Mouse (Mus musculus): ENCODE data around the gene Crot. TPM values are rescaled to one million over a fixed set of nuclear protein-coding genes. Genes with fewer than 3 reads are reported as not detected.

The Crot gene
- total and polyA plus RNA-seq, 2 experiments from 2014 or later, result 16.1 to 19.1 TPM

DNA sequence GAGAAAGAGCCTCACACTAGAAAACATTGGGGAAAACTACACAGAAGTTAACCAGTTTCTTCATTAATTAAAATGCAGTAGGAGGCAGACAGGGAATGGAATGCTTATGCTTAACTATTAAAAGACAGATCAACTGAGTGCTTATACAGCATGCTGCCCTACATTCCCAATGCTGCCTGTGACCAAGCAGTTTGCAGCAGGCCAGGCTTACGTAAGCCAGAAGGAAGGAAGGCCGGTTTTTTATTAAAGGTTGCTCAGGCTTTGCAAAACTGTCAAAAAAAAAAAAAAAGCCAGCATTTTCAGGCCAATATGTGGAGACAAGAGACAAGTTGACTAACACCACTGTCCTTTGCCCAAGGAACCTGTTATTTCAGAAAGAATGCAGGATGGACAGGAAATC, 26.4 kb downstream of the Crot start:
- WGBS, result 90% methylated on average over 2 of the region's 2 CpGs
- Histone ChIP-seq H3K9ac (replicated peaks; ENCODE audit: low read length, poor library complexity, severe bottlenecking) (no peak overlapping the region), H3K4me3 (ENCODE audit: low read depth, low read length) (no peak overlapping the region), H3K4me2 (ENCODE audit: low read depth, low read length, poor library complexity, severe bottlenecking) (no peak overlapping the region), H3K27me3 (ENCODE audit: insufficient read depth, low read length) (no peaks in the 10 kb centered on the region), H3K4me1 (ENCODE audit: insufficient read depth, low read length) (no peaks in the 10 kb centered on the region), H3K9me3 (ENCODE audit: low read length) (no peaks in the 10 kb centered on the region), H3K36me3 (ENCODE audit: insufficient read depth, low read length) (peaks cover 24% of the 10 kb centered on the region), H3K27ac (ENCODE audit: low read depth, low read length) (no peak overlapping the region)
- DNase-seq (ENCODE audit: low spot score) (no peak), ATAC-seq (ENCODE audit: low FRiP score) (no peak)
- no peak for TF ChIP-seq CTCF (IDR thresholded peaks at IDR 0.05)

DNA sequence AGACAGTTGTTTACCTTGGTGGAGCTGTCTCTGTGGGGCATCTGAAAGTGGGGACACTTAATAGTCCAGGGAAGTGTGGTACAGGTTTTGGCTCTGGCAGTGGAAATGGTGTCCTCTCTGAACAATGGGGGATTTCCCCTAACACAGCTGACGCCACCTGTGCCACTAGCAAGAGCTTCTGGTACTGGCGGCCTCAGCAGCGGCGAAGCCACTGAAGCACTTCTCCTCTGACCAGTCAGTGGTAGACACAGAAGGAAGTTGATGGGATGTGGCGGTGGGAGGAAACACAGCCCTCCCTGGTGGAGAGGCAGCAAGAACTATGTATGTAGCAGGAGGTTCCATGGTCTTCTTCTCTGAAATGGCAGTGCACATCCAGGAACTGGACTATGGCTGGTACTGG, 32.6 kb downstream of the Crot start:
- Histone ChIP-seq H3K27me3 (ENCODE audit: insufficient read depth, low read length) (no peaks in the 10 kb centered on the region), H3K4me2 (ENCODE audit: low read depth, low read length, poor library complexity, severe bottlenecking) (no peak overlapping the region), H3K9ac (replicated peaks; ENCODE audit: low read length, poor library complexity, severe bottlenecking) (no peak overlapping the region), H3K27ac (ENCODE audit: low read depth, low read length) (no peak overlapping the region), H3K4me1 (ENCODE audit: insufficient read depth, low read length) (no peaks in the 10 kb centered on the region), H3K4me3 (ENCODE audit: low read depth, low read length) (no peak overlapping the region), H3K9me3 (ENCODE audit: low read length) (no peaks in the 10 kb centered on the region), H3K36me3 (ENCODE audit: insufficient read depth, low read length) (peaks cover 13% of the 10 kb centered on the region)
- ATAC-seq (ENCODE audit: low FRiP score) (no peak), DNase-seq (ENCODE audit: low spot score) (no peak)
- no peak for TF ChIP-seq CTCF (IDR thresholded peaks at IDR 0.05)
- WGBS, result 95% methylated on average over 5 of the region's 5 CpGs

DNA sequence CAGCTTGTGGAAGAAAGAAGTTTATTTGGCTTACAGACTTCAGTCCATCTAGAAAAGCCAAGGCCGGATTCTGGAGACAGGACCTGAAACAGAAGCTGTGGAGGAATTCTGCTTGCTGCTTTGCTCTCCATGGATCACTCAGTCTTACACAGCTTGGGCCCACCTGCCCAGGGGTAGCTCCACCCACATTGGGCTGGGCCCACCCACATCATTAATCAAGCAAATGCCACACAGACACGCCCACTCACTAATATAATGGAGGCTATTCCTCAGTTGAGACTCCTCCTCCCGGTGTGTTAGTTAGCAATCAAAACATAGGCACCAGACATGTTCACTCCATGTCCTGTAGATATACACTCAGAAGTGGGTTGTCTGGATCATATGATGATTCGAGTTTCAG, 36.6 kb downstream of the Crot start:
- Histone ChIP-seq H3K9me3 (ENCODE audit: low read length) (no peaks in the 10 kb centered on the region), H3K4me3 (ENCODE audit: low read depth, low read length) (no peak overlapping the region), H3K36me3 (ENCODE audit: insufficient read depth, low read length) (peaks cover 2% of the 10 kb centered on the region; the same call in 1 of the 2 replicates), H3K4me2 (ENCODE audit: low read depth, low read length, poor library complexity, severe bottlenecking) (no peak overlapping the region), H3K27me3 (ENCODE audit: insufficient read depth, low read length) (no peaks in the 10 kb centered on the region), H3K27ac (ENCODE audit: low read depth, low read length) (no peak overlapping the region), H3K9ac (replicated peaks; ENCODE audit: low read length, poor library complexity, severe bottlenecking) (no peak overlapping the region), H3K4me1 (ENCODE audit: insufficient read depth, low read length) (no peaks in the 10 kb centered on the region)
- TF ChIP-seq CTCF (IDR thresholded peaks at IDR 0.05), result no peak
- 91% methylated on average over 4 of the region's 4 CpGs for WGBS
- DNase-seq (ENCODE audit: low spot score) (no peak), ATAC-seq (ENCODE audit: low FRiP score) (no peak)

DNA sequence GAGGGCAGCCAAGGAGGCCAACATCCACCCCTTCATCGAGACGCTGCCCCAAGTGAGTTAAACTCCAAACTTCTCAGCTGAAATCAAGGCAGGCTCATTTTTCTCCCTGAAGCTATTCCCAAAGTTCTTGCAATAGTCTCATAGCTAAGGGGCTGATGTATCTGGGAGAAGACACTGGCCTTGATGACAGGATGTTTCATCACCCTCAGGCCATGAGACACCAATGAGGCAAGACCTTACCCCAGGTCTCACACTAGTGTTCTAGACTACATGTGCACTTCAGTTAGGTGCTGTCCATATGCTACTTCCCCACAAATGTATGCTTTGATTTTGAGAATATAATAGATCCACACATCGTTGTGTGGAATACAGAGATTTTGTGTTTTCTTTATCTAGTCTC, 41.6 kb downstream of the Crot start:
- Histone ChIP-seq H3K4me2 (ENCODE audit: low read depth, low read length, poor library complexity, severe bottlenecking) (no peak overlapping the region), H3K4me3 (ENCODE audit: low read depth, low read length) (no peak overlapping the region), H3K27ac (ENCODE audit: low read depth, low read length) (no peak overlapping the region), H3K36me3 (ENCODE audit: insufficient read depth, low read length) (no peaks in the 10 kb centered on the region), H3K9me3 (ENCODE audit: low read length) (no peaks in the 10 kb centered on the region), H3K9ac (replicated peaks; ENCODE audit: low read length, poor library complexity, severe bottlenecking) (no peak overlapping the region), H3K4me1 (ENCODE audit: insufficient read depth, low read length) (no peaks in the 10 kb centered on the region), H3K27me3 (ENCODE audit: insufficient read depth, low read length) (no peaks in the 10 kb centered on the region)
- WGBS, result 96% methylated on average over 3 of the region's 3 CpGs
- TF ChIP-seq CTCF (IDR thresholded peaks at IDR 0.05), result no peak
- DNase-seq (ENCODE audit: low spot score) (no peak), ATAC-seq (ENCODE audit: low FRiP score) (no peak)

DNA sequence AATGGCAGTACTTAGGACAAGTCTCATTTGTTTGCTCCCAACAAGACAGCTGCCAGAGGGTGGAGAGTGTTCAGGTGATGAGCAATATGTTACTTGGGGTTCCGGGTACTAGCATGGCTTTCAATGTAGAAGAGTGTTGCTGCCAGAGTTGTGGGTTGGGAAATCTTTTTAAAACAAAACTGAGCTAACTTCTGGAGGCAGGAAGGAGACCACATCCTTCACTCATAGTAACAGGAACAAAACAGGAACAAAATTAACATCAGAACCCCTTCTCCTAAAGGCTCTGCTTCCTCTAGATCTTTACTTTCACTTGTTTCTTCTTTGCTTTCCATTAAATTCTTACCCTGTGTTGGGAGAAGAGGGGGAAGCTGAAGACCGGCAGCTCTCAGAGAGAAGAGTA, 43.5 kb downstream of the Crot start:
- WGBS, result 95% methylated on average over 2 of the region's 2 CpGs
- Histone ChIP-seq H3K4me1 (ENCODE audit: insufficient read depth, low read length) (no peaks in the 10 kb centered on the region), H3K36me3 (ENCODE audit: insufficient read depth, low read length) (no peaks in the 10 kb centered on the region), H3K27me3 (ENCODE audit: insufficient read depth, low read length) (no peaks in the 10 kb centered on the region), H3K27ac (ENCODE audit: low read depth, low read length) (no peak overlapping the region), H3K9ac (replicated peaks; ENCODE audit: low read length, poor library complexity, severe bottlenecking) (no peak overlapping the region), H3K4me3 (ENCODE audit: low read depth, low read length) (no peak overlapping the region), H3K4me2 (ENCODE audit: low read depth, low read length, poor library complexity, severe bottlenecking) (no peak overlapping the region), H3K9me3 (ENCODE audit: low read length) (no peaks in the 10 kb centered on the region)
- ATAC-seq (ENCODE audit: low FRiP score) (no peak), DNase-seq (ENCODE audit: low spot score) (no peak)
- TF ChIP-seq CTCF (IDR thresholded peaks at IDR 0.05), result no peak

DNA sequence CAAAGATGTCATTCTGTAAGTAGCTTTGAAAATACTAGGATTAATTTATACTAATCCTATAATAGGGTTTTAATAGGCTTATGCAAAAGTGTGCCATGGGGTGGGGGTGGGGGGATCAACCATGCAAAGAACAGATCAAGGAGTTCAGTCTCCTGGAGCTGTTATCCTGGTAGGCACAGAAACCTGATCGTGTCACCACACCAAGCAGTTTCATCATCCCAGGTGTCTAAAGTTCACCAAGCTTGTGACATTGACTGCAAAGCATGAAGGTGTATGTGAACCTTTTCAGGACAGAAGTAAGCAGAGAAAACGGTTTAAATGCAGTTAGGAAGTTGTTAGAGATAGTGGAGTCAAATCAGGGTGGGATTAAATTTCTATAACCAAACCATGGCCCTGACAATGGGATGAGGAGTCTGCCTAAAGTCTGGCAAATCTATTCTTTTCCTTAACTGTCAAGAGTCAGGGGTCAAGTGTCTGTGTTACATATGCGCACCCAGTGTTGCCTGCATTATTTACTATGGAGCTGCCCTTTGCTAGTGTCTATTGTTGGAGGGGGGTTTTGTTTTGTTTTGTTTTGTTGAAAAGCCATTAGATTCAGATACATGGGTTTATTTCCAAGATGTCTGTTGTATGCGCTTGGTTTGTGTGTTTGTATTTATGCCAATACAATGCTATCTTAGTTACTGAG, 49.6 kb downstream of the Crot start:
- 56% methylated on average over 4 of the region's 4 CpGs for WGBS
- H3K27ac ChIP-seq (ENCODE audit: low read depth, low read length), result no peak overlapping the region
- DNase-seq (ENCODE audit: low spot score) (no peak), ATAC-seq (ENCODE audit: low FRiP score) (no peak)
- H3K4me1 ChIP-seq (ENCODE audit: insufficient read depth, low read length), result no peaks in the 10 kb centered on the region
- no peak overlapping the region for H3K9ac ChIP-seq (replicated peaks; ENCODE audit: low read length, poor library complexity, severe bottlenecking)
- H3K9me3 ChIP-seq (ENCODE audit: low read length), result no peaks in the 10 kb centered on the region
- H3K4me3 ChIP-seq (ENCODE audit: low read depth, low read length), result no peak overlapping the region
- H3K27me3 ChIP-seq (ENCODE audit: insufficient read depth, low read length), result no peaks in the 10 kb centered on the region
- no peak for TF ChIP-seq CTCF (IDR thresholded peaks at IDR 0.05)
- no peaks in the 10 kb centered on the region for H3K36me3 ChIP-seq (ENCODE audit: insufficient read depth, low read length)
- no peak overlapping the region for H3K4me2 ChIP-seq (ENCODE audit: low read depth, low read length, poor library complexity, severe bottlenecking)

All from midbrain, postnatal 0 days (tissue).